Mouse (Mus musculus) heart, adult 11 months (tissue): ENCODE measurements at regions not wholly inside any gene's neighbourhood (a gene's known extent, or its start where the extent isn't known, plus 50 kb on each side); places are given as distances from the start of the nearest gene placed in this dataset.

ENCODE experiments used
- DNase-seq: peaks from one replicate; pipeline ENCODE4 v3.0.0; 2022

GRCm38 (mm10) chr11:14769008-14769407 lies 169.9 kb downstream of the Pom121l12 start:
- no peak for DNase-seq

- peak; percentile 22 for DNase-seq
These were observed 170.6 kb downstream of the Pom121l12 start for GRCm38 (mm10) chr11:14769448-14770357.

DNA sequence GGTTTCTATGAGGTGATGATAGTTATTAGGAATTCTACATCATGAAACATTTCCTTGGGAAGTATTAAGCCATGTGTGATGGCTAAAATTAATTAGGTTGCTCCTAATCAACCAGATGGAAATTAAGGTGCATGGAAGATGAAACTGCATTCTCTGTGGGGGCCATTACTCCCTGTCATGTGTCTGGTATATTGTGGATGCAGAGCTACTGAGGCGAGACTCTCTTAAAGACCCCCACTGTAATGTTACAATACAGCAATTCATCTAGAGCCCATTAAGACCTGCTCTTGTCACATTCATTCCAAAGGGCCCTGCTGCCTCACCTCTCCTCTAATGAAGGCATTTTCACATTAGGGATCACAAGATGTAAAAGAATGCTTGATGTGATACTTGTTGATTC lies 199.2 kb downstream of the Pom121l12 start:
- DNase-seq = no peak

DNA sequence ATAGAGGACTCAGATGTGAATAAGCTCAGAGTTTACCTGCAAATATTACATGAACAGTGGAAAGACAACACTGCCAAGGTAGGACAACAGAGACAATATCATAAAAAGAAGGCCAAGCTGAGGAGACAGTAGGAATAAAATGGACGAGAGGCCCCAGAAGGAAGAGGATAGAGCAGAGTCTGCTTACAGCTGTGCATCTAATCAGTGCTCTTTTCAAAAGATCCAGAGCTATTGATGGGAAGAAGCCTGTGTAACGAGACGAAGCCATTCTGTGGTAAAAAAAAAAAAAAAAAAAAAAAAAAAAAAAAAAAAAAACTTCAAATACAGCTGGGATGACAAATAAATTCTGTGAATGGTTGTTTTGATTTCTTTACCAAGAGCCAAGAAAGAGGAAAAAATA lies 200.2 kb downstream of the Pom121l12 start:
- no peak for DNase-seq

DNA sequence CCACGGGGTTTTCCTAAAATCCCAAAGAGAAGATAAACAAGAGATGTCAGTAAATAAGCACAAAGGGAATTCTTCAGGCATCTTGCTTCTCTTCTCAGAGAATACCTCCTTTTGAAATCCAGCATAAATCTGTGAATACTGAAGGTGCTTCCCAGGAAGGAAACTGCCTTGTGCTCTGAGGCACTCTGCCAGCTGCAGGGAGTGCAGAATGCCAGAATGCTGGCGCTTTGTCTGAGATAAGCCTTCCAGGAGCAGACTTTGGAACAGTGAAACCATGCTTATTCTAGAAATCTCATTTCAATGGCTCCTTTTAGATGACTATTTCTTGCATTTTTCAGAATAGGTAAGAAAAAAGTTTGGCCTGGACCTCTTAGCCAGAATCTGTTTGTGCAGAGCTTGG lies 219.9 kb downstream of the Pom121l12 start:
- DNase-seq = no peak
